In the genomic region with DNA sequence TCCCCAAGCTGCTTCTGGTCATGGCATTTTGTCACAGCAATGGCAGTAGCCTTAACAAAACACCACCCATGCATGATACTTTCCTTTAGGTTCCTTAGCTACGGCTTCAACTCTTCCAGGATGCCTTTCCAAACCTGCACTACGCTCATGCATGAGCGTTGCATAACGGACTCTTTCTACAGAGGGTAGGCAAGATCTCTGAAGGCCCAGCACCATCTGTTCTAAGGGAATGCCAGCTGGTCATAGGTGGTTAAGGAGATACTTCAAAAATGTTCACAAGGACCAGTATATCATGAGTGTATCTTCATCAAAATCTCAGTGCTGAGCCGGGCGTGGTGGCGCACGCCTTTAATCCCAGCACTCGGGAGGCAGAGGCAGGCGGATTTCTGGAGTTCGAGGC, we compare ENCODE assay signal across 14 mouse cellular contexts. TPM values are rescaled to one million over a fixed set of nuclear protein-coding genes. Genes with fewer than 3 reads are reported as not detected.
DNase-seq lines count a peak whose midpoint lies in the region.
"Had no signal": no experiment of that assay in that cellular context is flagged by ENCODE, and none has a peak within 500 bp of the region (broad histone marks: within the 10 kb centered on the region; RNA-seq: fewer than 3 reads in every experiment).

No protein-coding gene starts in this region.

- DNase-seq in cerebellum, adult 11-12 months = peak; percentile 57
- DNase-seq in cerebellum, adult 8-10 months = no peak
- DNase-seq in cerebellum, postnatal 36 days = peak; percentile 35 to 40
- no peak for DNase-seq in cerebellum, adult 11 months
- DNase-seq in layer of hippocampus, adult 9-11 months = peak; percentile 37
- DNase-seq in layer of hippocampus, postnatal 10 days (ENCODE audit: low spot score in 2 of 2) = no peak
- DNase-seq in right cerebral cortex, adult 18-20 months = peak; percentile 69
- DNase-seq in right cerebral cortex, postnatal 4 days = no peak
- DNase-seq: adrenal gland, adult 8-10 months; adrenal gland, postnatal 25 days; embryo, embryonic 11 days; gastrocnemius, adult 2 months; gastrocnemius, postnatal 14 days; heart, adult 11 months had no signal

RNA-seq across cellular contexts. Expression of gene Pip4k2c, which starts 5.1 kb away (rescaled TPM):
- total RNA-seq in layer of hippocampus, postnatal 10 days (2021) = 10 to 100 TPM; 38.3 to 38.4 TPM

RNA-seq across cellular contexts. Expression of gene Dtx3, which starts 20.9 kb away (rescaled TPM):
- 100 to 1,000 TPM; 187 to 203 TPM for total RNA-seq in layer of hippocampus, postnatal 10 days (2021)

RNA-seq across cellular contexts. Expression of gene Arhgef25, which starts 26.6 kb away (rescaled TPM):
- total RNA-seq in layer of hippocampus, postnatal 10 days (2021) = 100 to 1,000 TPM; 125 to 132 TPM

RNA-seq across cellular contexts. Expression of gene Slc26a10, which starts 36.0 kb away (rescaled TPM):
- 1 to 10 TPM; 2.0 to 2.6 TPM for total RNA-seq in layer of hippocampus, postnatal 10 days (2021)

RNA-seq across cellular contexts. Expression of gene Kif5a, which starts 46.7 kb away (rescaled TPM):
- 100 to 1,000 TPM; 360 to 377 TPM for total RNA-seq in layer of hippocampus, postnatal 10 days (2021)

Comparison
In these comparisons a context has a peak if more than half of its experiments do, and no peak if none do; other contexts are left out.
1. DNase-seq: peak in cerebellum, adult 11-12 months (single experiment), cerebellum, postnatal 36 days (2 of 2), layer of hippocampus, adult 9-11 months (single experiment) and right cerebral cortex, adult 18-20 months (single experiment); none in cerebellum, adult 8-10 months (single experiment), cerebellum, adult 11 months (single experiment), layer of hippocampus, postnatal 10 days (0 of 2) and right cerebral cortex, postnatal 4 days (single experiment).